Mouse (Mus musculus) bone marrow macrophage, adult 2 months (primary cell): ENCODE results near the gene Gm21981. TPM values are rescaled to one million over a fixed set of nuclear protein-coding genes. Genes with fewer than 3 reads are reported as not detected.

Source experiments
- H3K27ac ChIP-seq: 2 replicates; pipeline ENCODE4 v1.5.1; 2012; ENCODE audit warnings: low read depth, low read length; ENCODE audit not compliant: insufficient read depth
- H3K4me1 ChIP-seq: 2 replicates; pipeline ENCODE4 v1.6.1; 2012; ENCODE audit warnings: low read length; ENCODE audit not compliant: control insufficient read depth, insufficient read depth
- H3K4me3 ChIP-seq: 2 replicates; pipeline ENCODE4 v1.5.1; 2012; ENCODE audit warnings: mild to moderate bottlenecking, low read length, moderate library complexity; ENCODE audit not compliant: insufficient read depth
- CTCF ChIP-seq: IDR thresholded peaks from 2 replicates; pipeline ENCODE4 v1.5.1; 2012; ENCODE audit warnings: low read depth, mild to moderate bottlenecking, low read length, moderate library complexity
- POLR2A ChIP-seq: IDR thresholded peaks from 2 replicates; pipeline ENCODE4 v1.6.1; 2012; ENCODE audit warnings: mild to moderate bottlenecking, low read depth, low read length, borderline replicate concordance
- polyA plus RNA-seq: library from polyadenylated mRNA; stranded (reverse); fragments of >200 nt; gene quantifications from 2 replicates; pipeline ENCODE4 v1.2.4, GENCODE M21; 2012; ENCODE audit not compliant: missing spikeins, insufficient read depth, insufficient read length

Gene Gm21981
- polyA plus RNA-seq, 1 experiment = 0.58 TPM

DNA sequence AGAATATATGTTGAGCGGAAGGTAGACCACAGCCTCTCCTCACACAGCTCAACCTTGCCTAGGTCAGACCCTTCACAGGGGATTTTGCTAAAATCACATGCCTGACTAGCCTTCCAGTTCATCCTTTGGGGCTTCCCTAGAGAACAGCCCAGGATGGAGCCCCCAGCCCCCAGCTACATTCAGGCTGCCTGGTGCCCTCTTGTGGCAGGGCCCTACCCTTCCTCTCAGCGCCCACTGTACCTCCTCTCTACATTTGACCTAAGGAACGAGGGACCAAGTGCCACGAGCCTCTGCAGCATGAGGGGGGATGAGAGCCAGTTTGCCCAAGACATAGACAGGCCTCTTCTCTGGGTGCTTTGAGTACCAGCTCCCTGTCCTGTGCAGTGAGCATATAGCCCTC, 10.4 kb upstream of the Gm21981 start:
- TF ChIP-seq POLR2A (no peak), CTCF (0 out of 2 replicates have a peak, but pooled peaks have one; percentile 15)
- Histone ChIP-seq H3K4me1 (no peaks in the 10 kb centered on the region), H3K4me3 (no peak overlapping the region), H3K27ac (no peak overlapping the region)

DNA sequence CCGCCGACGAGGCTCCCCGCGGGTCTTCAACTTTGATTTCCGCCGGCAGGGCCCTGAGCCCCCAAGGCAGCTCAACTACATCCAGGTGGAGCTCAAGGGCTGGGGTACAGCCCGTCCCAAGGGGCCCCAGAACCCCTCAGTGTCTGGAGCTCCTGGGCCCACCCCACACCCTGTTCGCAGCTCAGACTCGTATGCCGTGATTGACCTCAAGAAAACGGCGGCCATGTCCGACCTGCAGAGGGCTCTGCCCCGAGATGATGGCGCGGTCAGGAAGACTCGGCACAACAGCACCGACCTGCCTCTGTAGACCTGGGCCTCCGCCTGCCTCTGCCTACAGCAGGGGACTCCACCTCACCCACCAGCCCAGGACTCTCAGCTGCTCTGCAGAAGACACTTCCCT, 9.3 kb upstream of the Gm21981 start:
- no peak for TF ChIP-seq POLR2A
- Histone ChIP-seq H3K4me1 (no peaks in the 10 kb centered on the region), H3K4me3 (no peak overlapping the region), H3K27ac (no peak overlapping the region)

DNA sequence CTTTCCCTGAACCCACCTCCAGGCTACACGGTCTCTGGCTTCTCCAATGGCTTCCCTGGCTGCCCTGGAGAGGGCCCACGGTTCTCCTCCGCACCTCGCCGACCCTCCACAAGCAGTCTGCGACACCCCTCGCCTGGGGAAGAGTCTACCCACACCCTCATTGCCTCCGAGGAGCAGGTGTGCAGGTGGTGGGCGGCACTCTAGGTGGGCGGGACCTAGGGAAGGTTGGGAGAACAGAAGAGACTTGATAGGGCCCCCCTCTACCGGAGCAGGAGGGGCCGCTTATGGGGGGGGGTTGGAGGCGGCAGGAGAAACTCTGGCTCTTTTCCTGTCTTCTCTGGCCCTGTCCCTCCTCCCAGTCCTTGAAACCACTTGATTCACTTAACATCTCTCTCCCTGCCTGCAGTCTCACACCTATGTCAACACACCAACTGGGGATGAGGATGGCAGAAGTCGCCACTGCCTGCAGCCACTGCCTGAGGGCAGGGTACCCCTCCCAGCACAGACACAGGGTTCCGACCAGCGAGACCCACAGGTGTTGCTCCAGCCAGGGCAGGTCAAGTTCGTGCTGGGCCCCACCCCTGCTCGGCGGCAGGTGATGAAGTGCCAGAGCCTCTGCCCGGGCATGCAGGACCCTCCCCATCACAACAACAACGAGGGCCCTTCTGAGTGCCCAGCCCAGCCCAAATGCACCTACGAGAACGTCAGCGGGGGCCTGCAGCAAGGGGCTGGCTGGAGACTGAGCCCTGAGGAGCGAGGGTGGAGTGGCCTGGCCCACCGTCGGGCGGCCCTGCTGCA, 8.5 kb upstream of the Gm21981 start:
- no peak overlapping the region for H3K27ac ChIP-seq
- no peak for TF ChIP-seq POLR2A
- TF ChIP-seq CTCF = no peak
- H3K4me3 ChIP-seq = no peak overlapping the region
- no peaks in the 10 kb centered on the region for H3K4me1 ChIP-seq

DNA sequence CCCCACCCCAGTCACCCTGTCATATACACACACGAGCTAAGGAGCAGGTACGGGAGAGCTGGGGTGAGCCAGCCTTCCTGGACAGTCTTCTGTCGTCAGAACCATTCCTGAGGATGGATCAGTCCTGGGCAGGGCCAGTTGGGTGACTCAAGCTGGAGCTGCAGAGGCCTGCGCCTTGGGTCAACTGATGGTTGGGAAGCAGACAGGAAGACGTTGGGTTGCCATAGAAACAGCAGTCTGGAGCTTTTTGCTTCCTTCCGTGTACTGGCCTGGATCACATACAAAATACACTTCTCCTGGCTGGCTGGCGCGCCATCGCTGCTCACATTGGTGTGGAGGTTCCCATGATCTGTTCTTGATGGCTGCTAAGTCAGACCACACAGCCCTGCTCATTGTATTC, 7.5 kb upstream of the Gm21981 start:
- Histone ChIP-seq H3K4me1 (no peaks in the 10 kb centered on the region), H3K4me3 (no peak overlapping the region), H3K27ac (no peak overlapping the region)
- TF ChIP-seq CTCF (no peak), POLR2A (no peak)

DNA sequence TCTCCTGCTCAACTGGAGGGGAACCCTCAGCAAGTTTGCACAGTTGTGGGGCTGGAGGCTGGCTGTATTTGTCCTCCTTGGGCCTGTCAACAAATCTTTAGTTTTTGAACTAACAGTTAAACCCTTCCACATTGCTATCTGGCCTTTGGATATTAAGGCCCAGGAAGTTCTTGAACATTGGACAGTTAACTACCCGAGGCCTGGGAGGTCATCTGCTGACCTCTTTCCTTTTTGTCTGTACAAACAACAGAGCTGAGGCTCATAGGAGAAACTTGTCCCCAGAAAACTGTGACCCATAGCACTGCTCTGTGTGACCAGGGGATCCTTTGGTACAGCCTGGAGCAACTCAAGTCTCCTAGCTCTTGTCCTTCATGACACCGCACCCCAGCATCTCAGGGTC, 4.8 kb upstream of the Gm21981 start:
- no peak overlapping the region for H3K4me3 ChIP-seq
- peaks cover 4% of the 10 kb centered on the region; the same call in 1 of the 2 replicates for H3K4me1 ChIP-seq
- no peak overlapping the region for H3K27ac ChIP-seq
- TF ChIP-seq CTCF = no peak
- TF ChIP-seq POLR2A = no peak

DNA sequence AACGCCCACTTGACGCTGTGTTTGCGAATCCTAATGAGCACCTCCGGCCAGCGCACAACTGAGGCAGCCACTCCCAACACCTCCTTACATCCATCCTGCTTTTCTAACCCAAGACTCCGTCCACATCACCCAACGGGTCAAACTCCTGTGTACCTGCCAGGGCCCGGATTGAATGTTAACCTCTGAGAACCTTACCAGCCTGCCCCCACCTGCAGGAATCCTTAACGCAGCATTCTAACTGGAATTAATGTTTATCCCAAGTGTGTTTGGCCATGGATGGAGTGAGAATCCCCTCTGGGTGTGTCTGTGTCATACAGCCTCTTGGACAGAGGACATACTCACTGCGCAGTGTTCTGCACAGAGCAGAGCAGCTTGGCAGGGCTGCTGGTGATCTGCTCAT, 3.9 kb upstream of the Gm21981 start:
- no peak overlapping the region for H3K27ac ChIP-seq
- TF ChIP-seq POLR2A = no peak
- no peak for TF ChIP-seq CTCF
- H3K4me1 ChIP-seq = peaks cover 8% of the 10 kb centered on the region; the same call in 1 of the 2 replicates
- H3K4me3 ChIP-seq = no peak overlapping the region

DNA sequence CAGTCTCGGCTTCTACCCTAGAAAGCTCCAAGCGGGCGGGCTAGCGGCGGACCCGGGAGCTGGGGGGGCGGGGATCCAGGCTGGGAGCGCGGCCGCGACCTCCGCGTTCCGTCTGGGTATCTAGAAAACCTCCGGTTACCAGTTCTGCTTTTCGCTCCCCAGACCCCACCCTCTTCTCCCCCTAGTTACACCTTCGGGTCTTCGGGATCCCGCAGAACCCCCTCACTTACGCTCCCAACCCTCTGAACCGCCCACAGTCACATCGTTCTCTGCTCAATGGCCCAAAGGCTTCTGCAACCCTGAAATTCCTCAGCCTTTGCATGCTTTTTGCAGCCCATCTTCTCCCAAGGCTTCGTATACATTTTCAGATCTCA, 1.1 kb upstream of the Gm21981 start:
- no peak for TF ChIP-seq POLR2A
- TF ChIP-seq CTCF = no peak
- peaks cover 14% of the 10 kb centered on the region for H3K4me1 ChIP-seq
- H3K4me3 ChIP-seq = peak overlapping the region; percentile 65
- H3K27ac ChIP-seq = no peak overlapping the region

DNA sequence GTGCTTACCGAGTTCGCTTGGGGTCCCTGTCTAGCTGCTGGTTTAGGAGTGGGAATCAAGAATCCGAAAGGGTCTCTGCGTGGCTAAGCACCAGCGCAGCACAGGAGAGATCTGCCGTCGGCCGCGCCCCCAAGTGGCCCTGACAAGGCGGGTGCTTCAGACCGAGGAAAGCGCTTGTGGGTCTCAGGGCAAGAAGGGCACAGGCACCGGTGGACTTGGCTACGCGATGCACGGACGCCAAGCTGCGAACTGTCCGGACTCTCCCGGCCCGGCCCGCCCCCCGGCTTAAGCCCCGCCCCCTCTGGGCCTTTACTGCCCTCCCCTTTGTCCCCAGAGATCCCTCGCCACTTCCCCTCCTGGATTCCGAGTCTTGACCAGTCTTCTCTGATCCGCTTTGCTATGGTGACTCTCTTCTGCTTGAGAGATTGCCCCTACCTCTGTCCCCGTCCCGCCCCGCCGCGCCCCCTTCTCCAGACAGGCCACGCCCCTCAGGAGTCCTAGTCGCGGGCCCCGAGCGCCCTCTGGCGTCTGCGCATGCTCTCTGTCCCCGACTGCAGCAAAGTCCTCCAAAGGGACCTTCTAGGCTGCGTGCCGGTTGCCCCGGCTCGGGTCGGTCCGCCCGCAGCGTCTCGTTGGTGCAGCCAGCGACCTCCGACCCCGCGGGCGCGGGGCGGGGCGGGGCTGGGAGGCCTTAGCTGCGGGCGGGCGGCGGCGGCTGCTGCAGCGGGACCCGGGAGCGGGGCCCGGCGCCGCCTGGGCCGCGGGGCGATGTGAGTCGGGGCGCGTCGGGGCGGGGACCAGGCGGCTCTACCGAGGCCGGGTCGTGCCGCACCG, 465 bp upstream of the Gm21981 start, which contains the start of gene Prickle4:
Prickle4 (minus strand) TSS at position 234 of the 834 bp plus-strand sequence.
- TF ChIP-seq POLR2A (no peak), CTCF (peak; percentile 65)
- peaks cover 14% of the 10 kb centered on the region for H3K4me1 ChIP-seq
- no peak within 1 kb of the TSS for H3K27ac ChIP-seq
- H3K4me3 ChIP-seq = peak within 1 kb of the TSS; percentile 65

DNA sequence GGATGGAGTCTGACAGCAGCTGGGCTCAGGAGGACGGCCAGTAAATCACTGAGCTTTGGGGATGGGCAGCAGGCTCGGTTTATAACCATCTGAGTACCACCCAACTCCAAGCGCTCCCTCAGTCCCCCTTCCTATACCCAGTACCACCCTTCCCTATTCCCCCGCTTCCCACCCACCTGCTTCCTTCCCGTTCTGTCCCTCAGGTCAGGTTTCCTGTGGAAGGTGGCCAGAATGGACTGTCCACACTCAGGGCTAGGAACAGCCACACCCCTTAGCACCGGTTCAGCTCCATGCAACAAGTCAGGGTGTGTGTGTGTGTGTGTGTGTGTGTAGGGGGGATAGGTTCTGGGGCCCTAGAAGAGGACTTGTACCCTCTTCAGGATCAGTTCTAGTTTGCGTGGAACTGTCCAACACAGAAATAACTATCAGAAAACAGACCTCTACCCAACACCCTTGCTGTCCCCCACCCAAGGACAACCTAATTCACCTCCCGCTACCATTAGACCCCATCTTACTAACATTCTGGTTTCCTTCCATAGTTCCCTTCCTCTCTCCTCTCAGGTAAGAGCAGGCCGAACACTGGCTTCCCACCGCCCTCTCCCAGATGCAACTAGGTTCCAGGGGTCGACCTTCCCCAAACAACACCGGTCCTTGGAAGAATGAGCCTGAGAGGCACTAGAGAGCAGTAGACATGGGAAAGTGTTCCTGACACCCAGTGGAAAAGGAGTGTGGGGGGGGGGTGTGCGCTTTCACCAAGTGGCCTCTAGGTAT, 399 bp downstream of the Gm21981 start:
- TF ChIP-seq POLR2A (no peak), CTCF (no peak)
- H3K4me1 ChIP-seq = peaks cover 18% of the 10 kb centered on the region
- H3K4me3 ChIP-seq = peak overlapping the region; percentile 65
- no peak overlapping the region for H3K27ac ChIP-seq
